Mouse (Mus musculus) midbrain, postnatal 0 days (tissue): ENCODE measurements at regions not wholly inside any gene's neighbourhood (a gene's known extent, or its start where the extent isn't known, plus 50 kb on each side); places are given as distances from the start of the nearest gene placed in this dataset.

Experiments used
- ATAC-seq: fragments of 200-750 bp; cut with Nextera tagmentation; 2 replicates; pipeline ENCODE4 v1.8.0; 2017; ENCODE audit warnings: moderate number of reproducible peaks, mild to moderate bottlenecking, moderate TSS enrichment, moderate library complexity; ENCODE audit not compliant: low FRiP score
- DNase-seq: peaks from one replicate; pipeline ENCODE4 v3.0.0-alpha.2; 2015; ENCODE audit warnings: low spot score
- H3K27ac ChIP-seq: fragments of 300-500 bp; sonication (generic); 2 replicates; pipeline ENCODE4 v1.5.1; 2014; ENCODE audit warnings: low read depth, mild to moderate bottlenecking, low read length, mixed read lengths
- H3K27me3 ChIP-seq: fragments of 300-500 bp; sonication (generic); 2 replicates; pipeline ENCODE4 v1.6.1; 2014; ENCODE audit warnings: low read length, control low read depth, mixed read lengths; ENCODE audit not compliant: insufficient read depth
- H3K36me3 ChIP-seq: fragments of 300-500 bp; sonication (generic); 2 replicates; pipeline ENCODE4 v1.6.1; 2014; ENCODE audit warnings: low read length, control low read depth, mixed read lengths; ENCODE audit not compliant: insufficient read depth
- H3K4me1 ChIP-seq: fragments of 300-500 bp; sonication (generic); 2 replicates; pipeline ENCODE4 v1.6.1; 2014; ENCODE audit warnings: mild to moderate bottlenecking, control low read depth, antibody characterized with exemption, low read length, mixed read lengths; ENCODE audit not compliant: insufficient read depth
- H3K4me2 ChIP-seq: fragments of 300-500 bp; sonication (generic); 2 replicates; pipeline ENCODE4 v1.6.1; 2014; ENCODE audit warnings: low read depth, mild to moderate bottlenecking, low read length, mixed read lengths; ENCODE audit not compliant: poor library complexity, severe bottlenecking
- H3K4me3 ChIP-seq: fragments of 300-500 bp; sonication (generic); 2 replicates; pipeline ENCODE4 v1.5.1; 2014; ENCODE audit warnings: low read depth, mild to moderate bottlenecking, low read length, moderate library complexity
- H3K9ac ChIP-seq: fragments of 300-500 bp; sonication (generic); replicated peaks from 2 replicates; pipeline ENCODE4 v1.6.1; 2014; ENCODE audit warnings: mild to moderate bottlenecking, low read length, moderate library complexity, mixed read lengths; ENCODE audit not compliant: poor library complexity, severe bottlenecking
- H3K9me3 ChIP-seq: fragments of 300-500 bp; sonication (generic); 2 replicates; pipeline ENCODE4 v1.6.1; 2016; ENCODE audit warnings: low read length, control low read depth
- CTCF ChIP-seq: IDR thresholded peaks from 2 replicates; pipeline ENCODE4 v1.5.1; 2016; ENCODE audit warnings: antibody characterized with exemption, mild to moderate bottlenecking
- WGBS: fragments of 180-500 bp; shearing (Covaris S2); extraction: QIAGEN DNeasy Blood & Tissue Kit; methylation state at CpG from one replicate; pipeline ENCODE4 v1.1.7; 2014; 5-methylcytosine and 5-hydroxymethylcytosine counted together

DNA sequence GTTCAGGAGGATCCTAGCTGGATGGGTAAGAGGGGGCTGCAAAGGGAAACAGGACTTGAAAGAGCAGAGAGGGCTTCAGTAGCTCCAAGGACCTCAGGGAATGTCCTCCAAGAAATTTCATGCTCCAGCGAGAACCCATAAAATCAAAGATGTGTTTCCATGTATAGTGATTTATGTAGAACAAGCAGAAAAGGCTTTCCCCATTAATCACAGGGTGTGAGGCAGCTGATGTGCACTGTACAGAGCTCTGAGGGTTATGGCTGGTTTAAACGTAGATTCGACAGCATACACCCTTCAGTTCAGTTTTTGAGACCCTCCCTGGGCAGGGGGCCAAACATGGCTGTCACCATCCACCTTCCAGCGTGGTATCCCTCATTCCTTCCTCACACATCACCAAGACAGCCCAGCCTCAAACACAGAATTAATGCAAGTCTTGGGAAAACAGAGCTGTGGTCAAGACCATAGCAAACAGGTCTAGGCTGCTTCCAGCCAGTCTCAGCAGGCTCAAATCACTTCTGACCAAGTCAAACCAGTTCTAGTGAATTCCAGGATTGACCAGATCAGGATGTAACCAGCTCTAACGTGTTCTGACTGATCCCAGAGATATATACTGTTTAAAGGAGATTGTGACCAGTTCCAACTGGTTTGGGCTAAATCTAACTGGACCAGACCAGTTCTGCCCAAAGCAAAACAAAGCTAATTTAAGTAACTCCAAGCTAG lies 78.9 kb upstream of the Smad3 start:
- no peaks in the 10 kb centered on the region for H3K9me3 ChIP-seq
- WGBS: 80% methylated on average over 5 of the region's 5 CpGs
- DNase-seq (no peak), ATAC-seq (no peak)
- H3K27me3 ChIP-seq: 0 out of 2 replicates have a peak, but pooled peaks cover 3% of the 10 kb centered on the region
- no peaks in the 10 kb centered on the region for H3K36me3 ChIP-seq
- no peak overlapping the region for H3K4me3 ChIP-seq
- H3K4me1 ChIP-seq: no peaks in the 10 kb centered on the region
- H3K9ac ChIP-seq: no peak overlapping the region
- no peak for TF ChIP-seq CTCF
- no peak overlapping the region for H3K4me2 ChIP-seq
- H3K27ac ChIP-seq: no peak overlapping the region

DNA sequence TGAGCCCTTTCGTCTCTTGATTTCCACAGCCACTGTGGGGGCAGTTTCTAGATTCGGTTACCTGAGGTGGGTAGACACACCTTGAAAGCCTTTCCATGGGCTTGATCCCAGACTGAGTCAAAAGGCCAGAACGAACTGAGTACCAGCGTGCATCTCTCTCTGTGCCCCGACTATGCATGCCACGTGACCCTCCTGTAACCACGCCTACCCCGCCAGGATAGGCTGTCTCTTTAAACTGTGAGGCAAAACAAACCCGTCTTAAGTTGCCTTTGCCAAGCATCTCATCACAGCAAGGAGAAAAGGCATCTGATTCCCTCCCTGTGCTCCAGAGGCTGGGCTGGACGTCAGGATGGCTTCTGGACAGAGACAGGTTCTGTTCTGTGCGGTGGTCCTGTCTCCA lies 78.2 kb upstream of the Smad3 start:
- no peak for TF ChIP-seq CTCF
- DNase-seq (no peak), ATAC-seq (no peak)
- 56% methylated on average over 11 of the region's 11 CpGs for WGBS
- Histone ChIP-seq H3K4me2 (no peak overlapping the region), H3K27me3 (0 out of 2 replicates have a peak, but pooled peaks cover 3% of the 10 kb centered on the region), H3K9ac (no peak overlapping the region), H3K4me3 (no peak overlapping the region), H3K9me3 (no peaks in the 10 kb centered on the region), H3K4me1 (no peaks in the 10 kb centered on the region), H3K27ac (no peak overlapping the region), H3K36me3 (no peaks in the 10 kb centered on the region)

DNA sequence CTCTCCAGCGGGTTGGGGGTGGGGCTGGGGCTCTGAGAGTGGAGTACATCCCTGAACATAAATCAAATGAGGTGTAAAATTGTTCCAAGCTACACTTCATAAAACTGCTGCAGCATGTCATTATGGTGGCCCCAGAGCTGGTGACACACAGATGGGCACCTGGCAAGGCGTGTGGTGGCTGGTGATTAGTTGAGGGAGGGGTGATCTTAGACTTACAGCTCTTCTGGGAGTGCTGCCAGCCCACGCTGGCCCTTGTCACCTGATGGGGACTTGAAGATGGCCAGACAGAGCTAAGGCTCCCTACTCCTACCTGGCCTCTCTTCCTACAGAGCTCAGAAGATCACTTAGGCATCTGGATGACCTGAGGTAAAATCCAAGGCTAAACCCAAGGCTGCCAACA lies 76.6 kb upstream of the Smad3 start:
- Histone ChIP-seq H3K36me3 (no peaks in the 10 kb centered on the region), H3K4me1 (no peaks in the 10 kb centered on the region), H3K27me3 (0 out of 2 replicates have a peak, but pooled peaks cover 3% of the 10 kb centered on the region), H3K4me2 (no peak overlapping the region), H3K4me3 (no peak overlapping the region), H3K27ac (no peak overlapping the region), H3K9ac (no peak overlapping the region), H3K9me3 (no peaks in the 10 kb centered on the region)
- DNase-seq (no peak), ATAC-seq (no peak)
- 88% methylated on average over 3 of the region's 3 CpGs for WGBS
- TF ChIP-seq CTCF: no peak

DNA sequence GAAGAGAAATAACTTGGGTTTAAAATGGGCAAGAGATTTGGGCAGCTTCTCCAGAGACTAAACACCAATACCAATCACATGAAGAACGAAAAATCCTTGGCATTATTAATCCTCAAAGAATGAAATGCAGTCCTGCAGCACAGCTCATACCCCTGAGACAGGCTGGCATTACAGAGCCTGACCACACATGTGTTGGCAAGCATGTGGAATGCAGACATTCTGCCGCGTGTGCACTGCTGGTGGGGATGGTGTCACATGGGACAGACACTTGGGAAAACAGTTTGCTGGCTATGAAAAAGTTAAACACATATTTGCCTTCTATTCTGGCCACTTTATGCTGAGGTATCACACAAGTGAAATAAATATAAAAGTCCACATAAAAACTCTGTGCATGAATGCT lies 60.4 kb upstream of the Smad3 start:
- no peak for TF ChIP-seq CTCF
- H3K9me3 ChIP-seq: no peaks in the 10 kb centered on the region
- 74% methylated on average over 3 of the region's 3 CpGs for WGBS
- H3K4me3 ChIP-seq: no peak overlapping the region
- no peak overlapping the region for H3K27ac ChIP-seq
- no peak overlapping the region for H3K4me2 ChIP-seq
- no peaks in the 10 kb centered on the region for H3K4me1 ChIP-seq
- H3K27me3 ChIP-seq: no peaks in the 10 kb centered on the region
- no peaks in the 10 kb centered on the region for H3K36me3 ChIP-seq
- ATAC-seq (no peak), DNase-seq (no peak)
- H3K9ac ChIP-seq: no peak overlapping the region

DNA sequence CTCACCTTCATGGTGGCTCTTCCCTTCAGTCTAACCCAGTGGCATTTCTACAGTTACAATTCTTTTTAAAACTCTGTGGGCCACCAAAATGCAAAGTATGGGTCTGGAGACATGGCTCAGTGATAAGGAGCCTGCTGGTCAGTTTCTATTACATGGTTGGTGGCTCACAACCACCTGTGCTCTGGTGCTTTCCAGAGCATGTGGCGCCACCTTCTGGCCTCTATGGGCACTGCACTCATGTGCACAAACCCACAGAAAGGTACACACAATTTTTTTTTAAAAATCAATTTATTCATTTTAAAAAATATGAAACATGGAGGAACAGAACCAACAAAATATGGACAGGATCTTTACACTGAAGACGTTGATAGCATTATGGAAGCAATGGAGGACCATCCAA lies 58.7 kb upstream of the Smad3 start:
- Histone ChIP-seq H3K27ac (no peak overlapping the region), H3K9ac (no peak overlapping the region), H3K9me3 (no peaks in the 10 kb centered on the region), H3K4me2 (no peak overlapping the region), H3K36me3 (no peaks in the 10 kb centered on the region), H3K4me3 (no peak overlapping the region), H3K4me1 (no peaks in the 10 kb centered on the region), H3K27me3 (no peaks in the 10 kb centered on the region)
- ATAC-seq: no peak
- DNase-seq: no peak
- peak; percentile 39 for TF ChIP-seq CTCF
- WGBS: 68% methylated on average over 2 of the region's 2 CpGs

DNA sequence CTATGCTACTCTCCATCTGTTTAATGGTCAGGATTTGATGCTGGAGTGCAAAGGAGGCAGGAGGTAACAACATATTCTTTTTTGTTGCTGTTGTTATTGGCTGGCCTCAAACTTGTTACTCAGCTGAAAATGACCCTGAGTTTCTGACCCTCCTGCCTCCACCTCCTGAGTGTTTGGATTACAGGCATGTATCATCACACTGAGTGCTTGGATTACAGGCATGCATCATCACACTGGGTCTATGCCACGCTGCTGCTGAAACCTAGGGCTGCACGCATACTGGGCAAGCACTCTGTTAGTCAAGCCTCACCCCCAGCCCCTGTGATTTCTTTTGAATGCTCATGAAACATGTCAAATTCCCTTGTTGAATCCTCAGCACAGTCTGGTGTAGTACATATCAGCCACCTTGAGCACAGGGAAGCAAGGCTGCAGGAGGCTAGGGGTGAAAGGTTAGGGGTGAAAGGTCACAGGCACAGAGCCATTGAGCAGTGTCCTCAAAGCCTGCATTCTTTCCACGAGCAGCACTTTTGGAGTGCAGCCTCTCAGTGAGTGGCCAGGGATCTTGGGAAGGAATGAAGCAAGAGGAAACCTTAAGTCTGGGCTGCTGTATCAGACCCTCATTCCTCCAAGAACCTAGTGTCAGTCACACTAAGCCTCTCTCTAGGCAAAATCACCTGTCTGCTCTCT lies 52.2 kb upstream of the Smad3 start:
- no peak overlapping the region for H3K4me2 ChIP-seq
- ATAC-seq (no peak), DNase-seq (no peak)
- no peak overlapping the region for H3K27ac ChIP-seq
- H3K4me3 ChIP-seq: no peak overlapping the region
- H3K9ac ChIP-seq: no peak overlapping the region
- H3K27me3 ChIP-seq: no peaks in the 10 kb centered on the region; the same call in 1 of the 2 replicates
- no peaks in the 10 kb centered on the region for H3K36me3 ChIP-seq
- H3K4me1 ChIP-seq: no peaks in the 10 kb centered on the region
- TF ChIP-seq CTCF: no peak
- WGBS: 48% methylated on average over 3 of the region's 3 CpGs
- H3K9me3 ChIP-seq: no peaks in the 10 kb centered on the region
